Mouse (Mus musculus) heart, postnatal 0 days (tissue): ENCODE data around the gene Brca1. TPM values are rescaled to one million over a fixed set of nuclear protein-coding genes. Genes with fewer than 3 reads are reported as not detected.
"Not testable (repeated sequence)": the region's sequence is repeated elsewhere in the genome, so short reads cannot be mapped to it uniquely, and the experiment has no call there.

Experiments used
- ATAC-seq: fragments of 200-750 bp; cut with Nextera tagmentation; 2 replicates; pipeline ENCODE4 v1.8.0; 2017; ENCODE audit warnings: low read depth, moderate number of reproducible peaks, moderate library complexity; ENCODE audit not compliant: insufficient read depth
- DNase-seq: peaks from one replicate; pipeline ENCODE4 v3.0.0-alpha.2; 2016; ENCODE audit warnings: low spot score
- H3K27ac ChIP-seq: fragments of 300-500 bp; sonication (generic); 2 replicates; pipeline ENCODE4 v1.5.1; 2014; ENCODE audit warnings: low read depth, mild to moderate bottlenecking
- H3K27me3 ChIP-seq: fragments of 300-500 bp; sonication (generic); 2 replicates; pipeline ENCODE4 v1.6.1; 2014; ENCODE audit warnings: low read length, mixed read lengths; ENCODE audit not compliant: control insufficient read depth, insufficient read depth
- H3K36me3 ChIP-seq: fragments of 300-500 bp; sonication (generic); replicated peaks from 2 replicates; pipeline ENCODE4 v1.6.1; 2014; ENCODE audit warnings: low read length, mixed read lengths; ENCODE audit not compliant: control insufficient read depth, insufficient read depth
- H3K4me1 ChIP-seq: fragments of 300-500 bp; sonication (generic); 2 replicates; pipeline ENCODE4 v1.6.1; 2014; ENCODE audit warnings: antibody characterized with exemption; ENCODE audit not compliant: control insufficient read depth, insufficient read depth
- H3K4me2 ChIP-seq: fragments of 300-500 bp; sonication (generic); 2 replicates; pipeline ENCODE4 v1.6.1; 2014; ENCODE audit warnings: low read depth, mild to moderate bottlenecking, low read length, moderate library complexity
- H3K4me3 ChIP-seq: fragments of 300-500 bp; sonication (generic); 2 replicates; pipeline ENCODE4 v1.5.1; 2014; ENCODE audit warnings: low read depth, low read length
- H3K9ac ChIP-seq: fragments of 300-500 bp; sonication (generic); replicated peaks from 2 replicates; pipeline ENCODE4 v1.6.1; 2014; ENCODE audit warnings: low read depth, low read length, mixed read lengths
- H3K9me3 ChIP-seq: fragments of 300-500 bp; sonication (generic); replicated peaks from 2 replicates; pipeline ENCODE4 v1.6.1; 2016; ENCODE audit warnings: low read length; ENCODE audit not compliant: control insufficient read depth
- CTCF ChIP-seq: IDR thresholded peaks from 2 replicates; pipeline ENCODE4 v1.5.1; 2016; ENCODE audit warnings: antibody characterized with exemption, control low read depth, low read depth
- EP300 ChIP-seq: IDR thresholded peaks from 2 replicates; pipeline ENCODE4 v1.6.1; 2016; ENCODE audit warnings: antibody characterized with exemption, low read depth
- WGBS: fragments of 180-500 bp; shearing (Covaris S2); extraction: QIAGEN DNeasy Blood & Tissue Kit; methylation state at CpG from one replicate; pipeline ENCODE4 v1.1.7; 2014; 5-methylcytosine and 5-hydroxymethylcytosine counted together
- polyA plus RNA-seq: library from polyadenylated mRNA; unstranded; fragments of >200 nt; fragmentation: Nextera tagmentation; extraction: Ambion mirVana; gene quantifications from 2 replicates; pipeline ENCODE4 v1.2.1, GENCODE M21; 2015
- total RNA-seq: library from RNA; depleted of rRNA; stranded (reverse); fragments of >200 nt; gene quantifications from 2 replicates; pipeline ENCODE4 v1.2.3, GENCODE M21; 2014; ENCODE audit warnings: low replicate concordance

The Brca1 gene
- total and polyA plus RNA-seq, 2 experiments from 2014 or later = 0.94 to 4.7 TPM

GRCm38 (mm10) chr11:101451536-101451935 is 100.2 kb downstream of the Brca1 start:
- Histone ChIP-seq H3K27me3 (no peaks in the 10 kb centered on the region), H3K27ac (no peak overlapping the region), H3K4me3 (no peak overlapping the region), H3K9ac (no peak overlapping the region), H3K4me2 (no peak overlapping the region), H3K36me3 (peaks cover 2% of the 10 kb centered on the region; the same call in 1 of the 2 replicates), H3K9me3 (no peaks in the 10 kb centered on the region), H3K4me1 (peaks cover 15% of the 10 kb centered on the region)
- ATAC-seq (no peak), DNase-seq (no peak)
- no peak for TF ChIP-seq EP300
- TF ChIP-seq CTCF = no peak
- 91% methylated on average over 10 of the region's 10 CpGs for WGBS

GRCm38 (mm10) chr11:101450394-101450793 is 101.4 kb downstream of the Brca1 start:
- no peak for DNase-seq
- Histone ChIP-seq H3K4me3 (no peak overlapping the region), H3K27ac (no peak overlapping the region), H3K4me2 (no peak overlapping the region), H3K4me1 (peaks cover 15% of the 10 kb centered on the region), H3K27me3 (no peaks in the 10 kb centered on the region), H3K9ac (no peak overlapping the region), H3K36me3 (0 out of 2 replicates have a peak, but pooled peaks cover 2% of the 10 kb centered on the region), H3K9me3 (no peaks in the 10 kb centered on the region)
- no peak for ATAC-seq
- TF ChIP-seq CTCF = no peak; the same call in 1 of the 2 replicates
- TF ChIP-seq EP300 = no peak
- WGBS = 84% methylated on average over 3 of the region's 3 CpGs

- ATAC-seq, DNase-seq, H3K9me3 ChIP-seq, H3K27me3 ChIP-seq, H3K4me3 ChIP-seq, H3K4me2 ChIP-seq, H3K27ac ChIP-seq, H3K9ac ChIP-seq, H3K36me3 ChIP-seq: not testable (repeated sequence)
- H3K4me1 ChIP-seq = peaks cover 15% of the 10 kb centered on the region
- 74% methylated on average over 4 of the region's 4 CpGs for WGBS
These were observed 102.2 kb downstream of the Brca1 start for GRCm38 (mm10) chr11:101449596-101449995.

GRCm38 (mm10) chr11:101448899-101449298 is 102.9 kb downstream of the Brca1 start:
- DNase-seq (no peak), ATAC-seq (peak; percentile 48)
- Histone ChIP-seq H3K36me3 (peaks cover 17% of the 10 kb centered on the region), H3K27ac (peak overlapping the region; percentile 92), H3K27me3 (no peaks in the 10 kb centered on the region), H3K4me3 (peak overlapping the region; percentile 78), H3K9ac (peak overlapping the region; percentile 72), H3K4me1 (peaks cover 15% of the 10 kb centered on the region), H3K4me2 (peak overlapping the region; percentile 68), H3K9me3 (no peaks in the 10 kb centered on the region)
- 74% methylated on average over 4 of the region's 4 CpGs for WGBS
- no peak for TF ChIP-seq CTCF
- no peak for TF ChIP-seq EP300

- peak; percentile 89 for DNase-seq
- Histone ChIP-seq H3K27me3 (no peaks in the 10 kb centered on the region), H3K9me3 (no peaks in the 10 kb centered on the region), H3K4me1 (peaks cover 15% of the 10 kb centered on the region), H3K27ac (peak within 1 kb of the TSS; percentile 92), H3K36me3 (peaks cover 22% of the 10 kb centered on the region), H3K9ac (peak within 1 kb of the TSS; percentile 72), H3K4me2 (peak within 1 kb of the TSS; percentile 68), H3K4me3 (peak within 1 kb of the TSS; percentile 78)
- TF ChIP-seq CTCF (no peak), EP300 (no peak)
- WGBS = 9% methylated on average over 10 of the region's 10 CpGs
- ATAC-seq = peak; percentile 78
These were observed 103.4 kb downstream of the Brca1 start, which contains the start of gene Ifi35 for GRCm38 (mm10) chr11:101448274-101448746. Gene Ifi35, plus strand, starts transcription at chr11:101448407.

DNA sequence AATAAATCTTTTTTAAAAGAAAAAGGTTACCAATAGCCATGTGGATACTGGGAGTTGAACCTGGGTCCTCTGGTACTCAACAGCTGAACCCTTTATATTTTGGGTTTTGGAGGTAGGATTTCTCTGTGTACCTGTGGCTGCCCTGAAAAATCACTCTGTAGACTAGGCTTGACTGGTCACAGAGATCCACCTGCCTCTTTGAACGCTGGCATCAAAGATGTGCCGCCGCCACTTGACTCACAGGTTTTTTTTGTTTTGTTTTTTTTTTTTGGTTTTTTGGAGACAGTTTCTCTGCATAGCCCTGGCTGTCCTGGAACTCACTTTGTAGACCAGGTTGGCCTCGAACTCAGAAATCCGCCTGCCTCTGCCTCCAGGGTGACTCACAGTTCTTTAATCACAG is 104.0 kb downstream of the Brca1 start:
- Histone ChIP-seq H3K36me3 (peaks cover 22% of the 10 kb centered on the region), H3K27me3 (no peaks in the 10 kb centered on the region), H3K9ac (no peak overlapping the region; the same call in 1 of the 2 replicates), H3K4me1 (peaks cover 13% of the 10 kb centered on the region), H3K4me3 (peak overlapping the region; percentile 78), H3K9me3 (no peaks in the 10 kb centered on the region), H3K27ac (peak overlapping the region; percentile 92), H3K4me2 (peak overlapping the region; percentile 68)
- DNase-seq (no peak), ATAC-seq (no peak)
- 85% methylated on average over 5 of the region's 5 CpGs for WGBS
- TF ChIP-seq CTCF = no peak
- TF ChIP-seq EP300 = no peak

DNA sequence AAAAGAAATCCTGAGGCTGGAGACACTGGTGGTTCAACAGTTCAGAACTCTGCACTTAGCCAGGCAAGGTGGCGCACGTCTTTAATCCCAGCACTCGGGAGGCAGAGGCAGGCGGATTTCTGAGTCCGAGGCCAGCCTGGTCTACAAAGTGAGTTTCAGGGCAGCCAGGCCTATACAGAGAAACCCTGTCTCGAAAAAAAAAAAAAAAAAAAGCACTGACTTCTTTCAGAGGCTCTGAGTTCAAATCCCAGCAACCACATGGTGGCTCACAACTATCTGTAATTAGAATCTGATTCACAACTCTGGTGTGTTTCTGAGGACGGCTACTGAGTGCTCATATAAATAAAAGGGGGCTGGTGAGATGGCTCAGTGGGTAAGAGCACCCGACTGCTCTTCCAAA is 104.9 kb downstream of the Brca1 start:
- H3K9me3 ChIP-seq, H3K4me1 ChIP-seq, H3K9ac ChIP-seq, H3K4me2 ChIP-seq, H3K27ac ChIP-seq, DNase-seq, H3K4me3 ChIP-seq, H3K27me3 ChIP-seq, ATAC-seq: not testable (repeated sequence)
- 91% methylated on average over 8 of the region's 8 CpGs for WGBS
- peaks cover 22% of the 10 kb centered on the region for H3K36me3 ChIP-seq
